Mouse (Mus musculus): ENCODE data around the gene Tufm.
"Not testable (repeated sequence)": the region's sequence is repeated elsewhere in the genome, so short reads cannot be mapped to it uniquely, and the experiment has no call there.

The Tufm gene

DNA sequence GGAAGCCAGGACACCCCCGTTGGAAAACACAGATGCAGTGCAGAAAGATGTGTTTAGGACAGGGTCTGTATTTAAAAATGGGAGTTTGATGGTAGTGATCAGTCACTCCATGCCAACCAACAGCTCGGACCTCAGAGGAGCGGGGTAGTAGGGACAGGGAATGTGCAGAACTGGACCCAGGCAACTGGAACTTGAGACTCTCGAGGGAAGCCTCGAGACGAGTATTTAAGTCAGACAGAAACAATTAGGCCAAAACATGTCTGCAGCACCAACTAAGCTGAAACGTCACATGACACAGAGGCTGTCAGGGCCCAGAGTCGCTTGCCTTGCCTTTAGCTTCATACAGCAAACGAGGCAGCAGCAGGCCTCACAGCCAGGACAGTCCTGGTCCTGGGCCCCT, 21.0 kb upstream of the Tufm start:
- no peak for DNase-seq

DNA sequence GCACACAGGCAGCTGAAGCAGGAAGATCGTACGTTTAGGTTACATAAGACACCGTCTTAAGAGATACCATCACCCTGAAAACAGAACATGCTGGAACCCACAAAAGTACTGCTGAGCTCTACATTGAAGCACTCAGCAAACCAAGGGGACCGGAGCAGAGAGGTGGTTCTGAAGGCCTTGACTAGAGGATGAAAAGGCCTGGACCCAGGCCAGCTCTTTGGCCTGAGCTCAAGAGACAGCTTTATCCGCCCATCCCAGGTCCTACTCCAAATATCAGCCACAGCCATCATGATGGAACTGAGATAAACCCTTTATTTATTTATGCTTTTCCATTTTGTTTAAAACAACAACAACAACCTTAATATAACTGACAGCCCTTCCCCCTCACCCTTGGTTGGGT, 20.5 kb upstream of the Tufm start:
- DNase-seq, result no peak

DNA sequence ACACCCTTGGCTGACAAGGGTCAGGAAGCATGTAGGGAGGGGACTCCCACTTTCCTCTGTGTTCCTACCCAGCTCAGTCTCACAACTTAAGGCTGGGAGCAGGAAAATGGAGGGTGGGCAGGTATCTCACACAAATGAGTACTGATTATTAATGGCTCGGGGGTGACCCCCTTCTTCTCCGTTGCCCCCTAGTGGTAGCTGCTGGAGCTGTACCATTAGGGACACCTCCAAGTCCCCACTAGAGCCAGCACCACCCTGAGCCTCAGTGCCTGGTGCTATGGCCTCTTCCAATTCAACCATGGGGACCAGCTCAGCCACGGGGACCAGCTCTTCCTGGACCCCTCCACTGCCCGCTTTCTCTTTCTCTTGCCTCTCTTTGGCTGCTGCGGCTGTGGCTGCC, 19.9 kb upstream of the Tufm start:
- peak; percentile 20 for DNase-seq

DNA sequence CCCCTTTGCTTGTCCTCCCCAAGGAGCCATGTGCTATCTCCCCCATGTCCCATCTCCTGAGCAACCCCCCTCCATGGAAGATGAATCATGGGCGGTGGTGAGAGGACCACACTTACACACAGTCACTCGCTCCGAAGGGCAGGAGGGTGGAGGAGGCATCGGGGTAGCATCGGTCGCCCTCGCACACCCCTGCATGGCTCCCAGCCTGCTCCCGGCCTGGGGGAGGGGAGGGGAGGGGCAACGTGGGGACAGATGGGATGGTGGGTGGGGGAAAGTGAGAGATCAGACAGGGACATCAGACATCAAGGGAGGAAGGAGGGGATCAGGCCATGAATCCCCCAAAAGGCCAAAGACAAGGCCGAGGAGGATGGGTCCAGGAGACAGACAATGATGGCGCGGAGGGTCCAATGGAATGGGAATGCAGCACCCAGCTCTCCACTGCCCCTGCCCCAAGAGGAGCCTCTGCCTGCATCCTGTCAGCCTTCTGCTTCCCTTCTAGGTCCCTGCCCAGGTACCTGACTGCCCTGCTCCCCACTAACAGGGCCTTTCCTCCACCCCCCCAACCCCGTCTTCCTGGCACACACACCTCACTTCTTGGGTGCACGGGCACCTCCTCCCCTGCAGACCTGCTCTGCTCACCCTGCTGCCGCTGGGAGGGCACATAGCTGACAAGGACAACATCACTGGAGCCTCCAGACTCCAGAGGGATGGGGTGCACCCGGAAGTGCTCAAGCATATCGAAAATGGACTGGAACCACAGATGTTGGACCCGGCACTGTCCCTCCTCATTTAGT, 19.1 kb upstream of the Tufm start:
- no peak for DNase-seq

DNA sequence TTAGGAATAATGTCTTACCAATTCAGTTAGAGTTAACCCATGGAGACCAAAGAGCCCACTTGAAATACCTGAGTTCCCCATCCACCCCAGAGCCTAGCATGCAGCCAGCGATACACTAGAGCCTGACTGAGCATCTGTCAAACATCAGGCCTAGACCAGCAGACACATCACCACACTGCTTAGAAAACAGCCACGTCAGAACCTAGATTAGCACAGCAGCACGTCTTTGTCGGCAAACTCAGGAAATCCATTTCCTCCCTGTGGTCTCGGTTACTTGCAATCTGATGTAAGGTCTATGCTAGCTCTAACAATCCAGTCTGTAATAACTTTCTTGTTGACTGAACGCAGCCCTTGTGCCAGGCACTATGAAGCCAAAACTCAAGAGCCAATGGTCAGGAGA, 17.1 kb upstream of the Tufm start:
- DNase-seq, result no peak

DNA sequence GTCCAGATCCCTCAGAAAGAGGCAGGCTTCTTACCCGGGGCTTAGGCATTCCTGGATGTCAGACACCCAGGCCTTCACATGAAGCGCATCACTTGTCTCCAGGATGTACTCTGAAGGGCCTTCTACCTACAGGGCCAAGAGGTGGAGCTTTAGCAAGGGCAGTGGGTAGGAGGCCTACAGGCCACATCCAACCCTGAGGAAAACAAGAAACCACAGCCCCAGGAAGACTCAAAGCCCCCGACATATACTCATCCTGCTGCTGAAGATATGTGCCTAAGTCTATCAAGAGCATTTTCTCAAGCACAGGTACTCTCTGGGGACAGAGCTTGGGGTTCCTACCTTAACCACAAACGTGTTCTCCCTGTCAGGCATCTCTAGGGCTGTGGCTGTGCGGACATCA, 15.8 kb upstream of the Tufm start:
- DNase-seq, result no peak

DNA sequence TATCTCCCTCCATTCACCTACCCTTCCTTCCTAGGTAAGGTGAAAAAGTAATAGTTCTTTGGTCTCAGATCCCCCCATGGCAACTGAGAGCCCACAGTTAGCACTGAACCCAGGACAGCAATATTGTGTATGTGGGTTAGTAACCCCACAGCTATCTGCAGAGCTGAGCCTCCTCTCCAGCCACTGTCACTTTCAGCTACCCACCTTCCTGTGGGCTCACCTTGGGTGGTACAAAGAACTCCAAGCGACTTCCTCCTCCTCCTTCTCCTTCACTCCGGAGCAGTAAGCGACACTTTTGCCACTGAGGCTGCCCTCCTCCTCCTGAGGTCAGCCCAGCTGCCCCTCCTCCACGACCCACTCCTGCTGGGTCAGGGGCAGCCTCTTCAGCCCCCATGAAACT, 15.3 kb upstream of the Tufm start:
- DNase-seq, result no peak

DNA sequence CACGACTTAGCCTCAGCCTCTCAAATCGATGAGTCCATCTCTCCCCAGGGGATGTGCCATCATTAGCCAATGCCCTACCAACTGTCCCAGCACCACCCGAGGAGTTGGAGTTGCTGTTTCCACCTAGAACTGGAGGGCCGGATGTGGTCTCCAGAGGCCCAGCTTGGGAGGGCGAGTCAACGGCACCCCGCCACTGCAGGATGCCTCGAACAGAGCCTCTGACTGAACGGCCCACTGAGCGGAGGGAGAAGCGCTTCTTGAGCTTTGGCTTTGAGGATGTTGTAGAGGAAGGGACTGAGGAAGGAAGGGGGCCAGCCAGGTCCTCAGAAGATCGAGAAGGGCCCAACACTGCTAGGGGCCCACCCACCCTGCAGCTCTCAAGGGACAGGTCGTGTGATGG, 14.9 kb upstream of the Tufm start:
- DNase-seq, result peak; percentile 21

DNA sequence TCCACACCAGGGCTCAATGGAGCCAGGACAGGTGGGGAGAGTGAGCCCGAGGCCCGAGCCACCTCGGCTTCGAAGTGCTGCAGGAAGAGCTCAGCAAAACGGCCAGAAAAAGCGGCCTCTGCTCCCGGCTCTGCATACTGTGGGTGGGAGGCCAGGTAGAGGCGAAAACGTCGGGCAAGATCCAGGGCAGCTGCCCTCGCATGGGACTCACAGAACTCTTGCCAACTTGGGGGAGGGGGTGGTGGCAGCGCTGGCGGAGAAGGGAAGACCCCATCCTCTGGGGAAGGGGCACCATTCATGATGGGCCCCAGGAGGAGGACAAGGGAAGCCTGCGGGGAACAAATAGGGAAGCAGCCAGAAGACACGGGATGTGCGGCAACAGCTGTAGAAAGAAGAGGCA, 14.4 kb upstream of the Tufm start:
- peak; percentile 30 for DNase-seq

DNA sequence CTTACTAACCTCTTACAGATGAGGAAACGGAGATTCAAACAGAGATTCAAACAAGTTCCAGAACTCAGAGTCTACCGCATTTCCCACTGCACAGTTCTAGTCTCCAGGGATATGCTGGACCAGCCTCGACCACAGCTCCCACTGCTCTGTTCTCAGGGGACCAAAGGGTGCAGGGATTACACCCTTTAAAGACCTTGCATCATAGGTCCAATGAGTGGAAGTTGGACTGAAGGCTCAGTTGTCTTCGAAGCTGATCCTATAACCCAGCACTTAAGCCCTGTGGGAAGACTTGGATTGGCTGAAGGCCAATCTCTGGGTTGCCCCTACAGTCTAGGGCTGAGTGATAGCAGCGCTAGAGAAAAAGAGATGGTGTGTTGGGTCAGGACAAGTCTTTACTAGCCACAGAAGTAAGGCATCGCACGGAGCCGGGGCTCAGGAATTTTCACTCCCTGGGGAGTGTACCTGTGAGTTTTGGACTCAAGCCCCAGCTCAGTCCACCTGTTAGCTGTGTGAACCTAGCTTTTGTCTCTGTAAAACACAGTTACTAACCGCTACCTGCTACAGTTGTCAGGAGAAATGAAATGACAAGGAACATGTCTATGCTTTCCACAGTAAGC, 13.6 kb upstream of the Tufm start:
- DNase-seq, result peak; percentile 43

DNA sequence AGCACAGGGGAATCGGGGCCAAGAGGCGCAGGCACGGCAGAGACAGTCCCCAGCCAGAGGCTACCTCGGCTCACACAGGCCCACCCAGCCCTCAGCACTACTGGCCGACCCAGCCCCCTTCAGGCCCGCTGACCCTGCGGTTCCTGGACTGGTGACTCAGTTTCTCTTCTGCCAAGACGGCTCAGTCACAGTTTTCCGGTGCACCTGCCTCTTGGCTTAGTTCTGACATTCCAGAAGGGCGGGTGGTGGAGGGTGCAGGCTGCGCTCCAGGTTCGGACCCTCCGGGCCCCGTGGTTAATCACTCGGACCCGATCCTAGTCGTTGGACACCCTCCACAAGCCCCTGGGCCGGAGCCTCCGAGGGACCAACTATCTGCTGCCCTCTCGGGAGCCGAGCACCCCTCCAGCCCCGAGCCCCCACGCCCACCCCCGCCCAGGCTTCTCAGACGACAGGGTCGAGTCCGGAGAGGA, 12.6 kb upstream of the Tufm start:
- no peak for DNase-seq

DNA sequence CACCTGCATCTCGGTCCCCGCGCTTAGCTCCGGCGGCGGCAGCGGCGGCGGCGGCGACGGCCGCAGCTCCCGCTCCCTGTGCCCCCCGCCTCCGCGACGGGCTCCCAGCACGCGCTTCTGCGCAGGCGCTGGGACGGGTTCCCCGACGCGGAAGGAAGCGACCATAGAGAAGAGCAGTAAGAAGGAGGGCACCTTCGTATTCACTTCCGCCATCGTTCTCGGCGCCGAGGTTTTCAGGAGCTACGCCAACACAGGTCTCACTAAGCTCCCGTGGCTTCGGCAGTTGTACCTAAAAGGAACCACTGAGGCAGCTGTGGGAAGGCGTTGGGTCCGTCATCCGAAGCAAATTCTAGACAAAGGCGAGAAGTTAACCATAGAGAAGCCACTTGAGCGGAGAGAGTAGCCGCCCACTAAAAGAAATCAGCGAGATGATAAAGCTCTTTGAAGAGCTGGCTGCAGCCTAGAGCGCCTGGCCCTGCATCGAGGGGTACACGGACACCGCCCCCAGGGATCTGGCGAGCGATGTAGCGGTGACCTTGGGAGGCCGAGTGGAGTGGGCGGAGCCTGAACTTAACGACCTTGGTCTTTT, 12.1 kb upstream of the Tufm start, which contains the start of gene Sh2b1:
TSS of gene Sh2b1 (minus strand) at position 432 of the 589 bp plus-strand sequence.
- peak; percentile 92 for DNase-seq

DNA sequence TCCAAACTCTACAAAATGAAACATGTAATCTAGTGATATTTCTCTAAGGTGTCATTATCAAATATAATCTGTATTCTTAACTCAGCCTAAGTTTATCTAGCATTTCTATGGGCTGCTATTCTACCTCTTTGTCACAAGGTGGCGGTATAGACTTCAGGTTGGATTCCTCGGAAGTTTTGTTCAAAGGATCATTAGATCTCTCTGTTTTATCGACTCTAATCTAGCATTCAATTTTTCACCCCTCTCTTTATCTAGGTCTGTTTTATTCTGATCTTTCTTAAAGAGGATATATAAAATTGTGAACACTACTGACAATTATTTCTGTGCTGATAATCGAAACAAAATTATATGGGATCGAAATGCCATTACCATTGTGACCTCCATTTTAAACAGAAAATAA, 5.5 kb upstream of the Tufm start:
- no peak for DNase-seq

DNA sequence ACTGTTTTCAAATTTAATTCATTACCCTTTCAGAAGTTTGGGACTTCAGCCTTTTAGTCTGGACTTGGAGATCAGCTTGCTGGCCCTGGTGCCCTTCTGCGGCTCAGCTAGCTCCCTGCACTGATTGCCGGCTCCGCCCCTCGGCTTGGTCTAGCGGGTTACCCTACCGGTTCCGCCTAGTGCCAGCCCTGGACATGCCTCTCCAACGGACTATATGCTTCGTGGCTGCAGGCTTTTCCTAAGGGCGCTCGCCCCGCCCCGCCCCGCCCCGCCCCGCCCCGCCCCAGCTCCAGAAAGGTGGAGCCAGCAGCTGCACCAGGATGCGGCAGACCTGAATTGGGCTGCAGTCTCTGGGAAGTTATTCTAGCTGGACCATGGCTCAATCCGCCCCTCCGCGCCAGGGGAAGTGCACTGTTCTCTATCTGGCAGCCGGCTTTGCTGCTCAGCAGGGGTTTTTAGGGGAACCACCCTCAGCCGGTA, 4.7 kb upstream of the Tufm start:
- peak; percentile 90 for DNase-seq

DNA sequence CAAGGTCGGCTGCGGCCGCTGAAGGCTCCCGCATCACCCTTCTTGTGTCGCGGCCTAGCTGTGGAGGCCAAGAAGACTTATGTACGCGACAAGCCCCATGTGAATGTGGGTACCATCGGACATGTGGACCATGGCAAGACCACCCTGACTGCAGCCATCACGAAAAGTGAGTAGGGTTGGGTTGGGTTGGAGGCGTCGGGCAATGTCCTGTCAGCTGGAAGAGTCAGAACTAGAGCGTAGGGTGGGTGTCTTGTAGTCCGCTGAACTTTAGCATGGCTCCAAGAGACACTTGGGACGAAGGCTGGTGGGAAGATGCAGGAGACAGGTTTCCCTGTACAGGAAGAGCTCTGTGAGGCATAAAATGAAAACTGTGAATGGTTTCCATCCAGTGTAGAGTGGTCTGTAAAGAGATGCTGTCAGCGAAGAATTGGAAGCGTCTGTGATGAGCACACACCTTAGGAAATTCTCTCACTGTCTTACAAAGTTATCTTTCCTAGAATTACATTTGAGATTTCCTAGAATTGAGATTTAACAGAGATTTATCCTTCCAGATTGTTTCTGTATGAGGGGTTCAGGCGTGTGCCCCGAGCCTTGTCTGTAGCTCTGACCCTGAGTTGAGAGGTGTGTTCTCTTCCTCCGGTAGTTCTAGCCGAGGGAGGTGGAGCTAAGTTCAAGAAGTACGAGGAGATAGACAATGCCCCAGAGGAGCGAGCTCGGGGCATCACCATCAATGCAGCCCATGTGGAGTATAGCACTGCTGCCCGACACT, 640 bp downstream of the Tufm start:
- DNase-seq, result not testable (repeated sequence)

DNA sequence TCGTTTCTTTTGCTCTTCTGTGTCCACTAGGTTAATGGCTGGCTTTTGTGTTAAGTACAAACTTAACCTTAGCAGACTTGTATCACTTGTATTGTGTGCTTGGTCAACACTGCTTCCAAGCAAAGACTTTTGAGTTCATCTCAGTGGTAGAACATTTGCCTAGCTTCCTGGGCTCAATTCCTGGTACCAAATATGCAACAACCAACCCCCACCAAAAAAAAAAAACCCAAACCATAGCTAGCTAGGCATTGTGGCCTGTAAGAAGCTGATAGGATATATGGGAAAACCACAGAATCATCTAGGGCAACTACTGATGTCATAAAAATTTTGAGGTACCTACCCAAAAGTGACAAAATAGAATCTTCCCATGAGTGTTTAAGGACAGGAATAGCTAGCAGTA, 3.8 kb downstream of the Tufm start:
- no peak for DNase-seq

DNA sequence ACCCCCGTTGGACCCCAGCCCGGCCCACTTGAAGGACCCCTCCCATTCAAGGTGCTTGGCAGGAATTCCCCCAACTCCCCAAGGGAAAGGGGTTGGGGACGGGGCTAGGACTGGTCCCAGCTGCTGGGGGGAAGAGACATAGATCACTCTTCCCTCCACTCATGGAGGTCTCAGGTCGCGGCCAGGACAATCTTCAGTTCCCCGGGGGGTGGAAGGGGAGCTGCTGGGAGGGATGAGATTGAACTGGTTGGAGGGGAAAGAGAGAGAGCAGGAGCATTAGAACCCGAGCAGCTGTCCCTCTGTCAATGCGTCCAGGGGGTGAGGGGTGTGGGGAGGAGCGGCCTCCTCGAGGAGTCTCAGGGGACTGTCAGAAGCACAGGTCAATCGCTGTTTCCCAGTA, 4.8 kb downstream of the Tufm start:
- DNase-seq, result no peak

DNA sequence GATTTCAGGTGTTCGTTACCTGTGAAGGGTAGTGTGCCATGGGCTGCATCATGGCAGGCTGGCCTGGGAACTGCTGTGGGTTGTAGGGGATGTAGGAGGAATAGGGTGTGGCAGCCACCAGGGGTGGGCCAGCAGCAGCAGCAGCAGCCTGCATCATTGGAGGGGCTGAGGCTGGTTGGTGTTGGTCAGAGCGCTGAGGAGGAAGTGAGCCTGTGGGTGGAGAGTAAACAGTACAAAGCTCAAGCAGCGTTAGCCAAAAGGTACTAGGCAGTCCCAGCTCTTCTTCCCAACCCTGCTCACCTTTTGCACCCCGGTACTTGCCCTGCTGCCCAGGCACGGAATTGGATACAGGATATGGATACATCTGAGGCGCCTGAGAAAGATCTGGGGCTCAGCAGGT, 7.0 kb downstream of the Tufm start:
- peak; percentile 11 for DNase-seq

DNA sequence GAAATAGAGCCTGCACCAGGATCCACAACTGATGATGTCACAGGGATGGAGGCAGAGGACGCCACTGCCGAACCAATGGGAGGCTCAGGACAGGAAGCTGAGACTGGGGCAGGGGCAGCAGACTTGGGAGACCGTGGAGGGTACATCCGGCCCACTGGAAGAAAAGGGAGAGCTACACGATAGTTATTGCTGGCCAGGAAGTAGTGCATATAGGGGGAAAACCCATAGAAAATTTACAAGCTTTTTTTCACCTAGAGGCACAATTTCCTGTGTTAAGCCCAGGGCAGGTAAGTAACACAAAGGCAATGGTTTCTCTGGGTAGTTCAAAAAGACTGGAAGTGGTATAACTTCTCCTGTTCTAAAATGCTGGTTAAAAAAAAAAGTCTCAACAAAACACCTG, 9.3 kb downstream of the Tufm start:
- DNase-seq, result no peak

DNA sequence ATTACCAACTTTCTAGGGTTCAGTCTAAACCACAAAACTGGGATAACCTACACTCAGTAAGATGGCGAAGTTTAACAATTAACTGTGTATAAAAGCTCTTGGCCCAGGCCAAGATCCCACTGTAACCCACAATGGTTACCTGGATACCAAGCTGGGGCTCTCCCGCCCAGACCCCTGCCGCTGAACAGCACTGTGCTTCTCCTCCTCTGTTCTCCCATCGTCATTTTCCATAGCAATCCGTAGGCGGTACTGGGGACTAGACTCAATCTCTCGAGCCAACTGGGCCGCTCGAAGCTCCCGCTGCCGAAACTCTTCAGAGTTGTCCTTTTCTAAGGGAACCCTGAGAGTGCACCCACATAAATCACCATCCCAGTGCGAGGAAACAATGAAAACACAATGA, 10.8 kb downstream of the Tufm start:
- DNase-seq, result peak; percentile 11

DNA sequence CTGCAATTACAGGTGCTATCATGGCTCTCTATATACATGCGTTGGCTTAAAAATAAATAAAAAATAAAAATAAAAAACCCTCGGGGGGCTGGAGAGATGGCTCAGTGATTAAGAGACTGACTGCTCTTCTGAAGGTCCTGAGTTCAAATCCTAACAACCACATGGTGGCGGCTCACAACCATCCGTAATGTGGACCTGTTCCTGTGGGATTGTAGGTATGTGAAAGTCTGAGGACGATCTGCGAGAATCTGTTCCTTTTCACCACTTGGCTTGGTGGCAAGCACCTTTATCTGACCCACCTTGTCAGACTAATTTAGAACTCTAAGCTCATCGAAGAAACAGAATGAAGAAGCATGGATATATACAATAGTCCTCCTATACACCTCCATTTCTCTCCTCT, 12.3 kb downstream of the Tufm start:
- DNase-seq, result no peak

DNA sequence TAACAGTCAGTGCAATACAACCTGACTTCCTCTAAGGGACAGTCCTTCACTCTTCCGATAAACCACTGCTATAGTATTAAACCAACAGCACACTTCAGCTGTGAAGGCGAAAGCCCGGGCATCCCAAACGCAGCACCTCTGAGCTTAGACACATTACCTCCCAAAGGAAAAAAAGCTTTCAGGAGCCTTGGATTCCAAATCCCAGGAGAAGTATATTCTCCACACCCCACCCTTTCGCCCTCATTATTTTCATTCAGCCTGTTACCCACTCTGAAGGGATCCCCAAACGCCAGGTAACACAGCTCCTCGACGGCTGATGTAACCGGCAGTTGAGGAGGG, 14.5 kb downstream of the Tufm start:
- DNase-seq, result no peak

DNA sequence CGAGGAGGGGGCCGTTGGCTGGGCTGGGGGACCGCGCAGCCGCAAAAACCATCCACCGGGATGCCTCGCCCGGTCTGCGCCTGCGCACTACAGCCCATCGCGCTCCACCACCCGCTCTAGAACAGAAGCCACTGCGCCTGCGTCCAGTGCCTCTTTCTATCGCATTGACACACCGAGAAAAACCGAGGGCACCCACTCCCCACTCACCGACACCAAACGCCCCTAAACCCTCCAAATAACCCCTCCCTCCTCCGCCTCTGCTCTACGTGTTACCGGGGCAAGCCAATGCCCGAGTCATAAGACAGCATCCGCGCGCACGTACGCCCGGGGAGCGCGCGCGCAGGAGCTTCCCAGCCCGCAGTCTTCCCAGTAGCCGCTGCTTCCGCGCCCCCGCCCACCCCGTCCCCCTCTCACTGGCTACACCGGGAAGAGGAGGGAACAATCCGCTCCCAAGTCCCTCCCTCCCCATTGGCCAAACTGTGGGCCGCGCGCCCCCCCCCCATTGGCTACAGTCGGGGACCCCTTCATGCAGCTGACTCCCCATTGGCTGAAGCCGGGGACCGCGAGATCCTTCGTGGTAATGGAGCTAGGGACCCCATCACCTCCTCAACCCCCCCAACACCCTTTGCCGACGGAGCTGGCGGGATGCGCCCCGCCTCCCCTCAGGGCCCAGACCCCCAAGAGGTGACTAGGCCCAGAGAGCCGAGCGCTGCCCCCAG, 15.0 kb downstream of the Tufm start:
- DNase-seq, result peak; percentile 95
